Mouse (Mus musculus) Muller cell, postnatal 12 days (primary cell): ENCODE measurements around the gene Nek8.

Source experiments
- DNase-seq: peaks from one replicate; pipeline ENCODE4 v3.0.0-alpha.2; 2015; ENCODE audit errors: inconsistent ontology term

The Nek8 gene

GRCm38 (mm10) chr11:78183884-78184514 is 7.5 kb upstream of the Nek8 start:
- no peak for DNase-seq

GRCm38 (mm10) chr11:78182961-78183844 is 6.7 kb upstream of the Nek8 start, which contains the start of gene Rpl23a:
TSS of gene Rpl23a (minus strand) at chr11:78183584.
- peak; percentile 90 for DNase-seq

DNA sequence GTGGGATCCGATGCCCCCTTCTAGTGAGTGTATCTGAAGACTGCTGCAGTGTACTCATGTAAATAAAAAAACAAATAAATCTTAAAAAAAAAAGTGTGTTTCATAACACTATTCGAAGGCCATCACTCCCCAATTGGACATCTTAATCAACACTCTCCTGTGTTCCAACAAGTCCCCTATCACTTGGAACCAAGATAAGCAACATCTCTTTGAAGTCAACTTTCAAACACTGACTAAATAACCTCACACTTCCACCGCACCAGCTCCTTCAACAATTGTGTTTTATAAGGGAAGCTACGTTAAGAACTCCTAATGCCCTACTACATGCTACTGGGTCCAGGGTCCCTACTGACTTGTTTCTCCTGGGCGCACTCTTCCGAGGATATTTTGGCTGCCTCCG is 6.0 kb upstream of the Nek8 start:
- DNase-seq, result no peak

- DNase-seq, result no peak
These were observed 5.4 kb upstream of the Nek8 start for GRCm38 (mm10) chr11:78181830-78182357.

- no peak for DNase-seq
These were observed 3.7 kb upstream of the Nek8 start for GRCm38 (mm10) chr11:78180081-78180761.

DNA sequence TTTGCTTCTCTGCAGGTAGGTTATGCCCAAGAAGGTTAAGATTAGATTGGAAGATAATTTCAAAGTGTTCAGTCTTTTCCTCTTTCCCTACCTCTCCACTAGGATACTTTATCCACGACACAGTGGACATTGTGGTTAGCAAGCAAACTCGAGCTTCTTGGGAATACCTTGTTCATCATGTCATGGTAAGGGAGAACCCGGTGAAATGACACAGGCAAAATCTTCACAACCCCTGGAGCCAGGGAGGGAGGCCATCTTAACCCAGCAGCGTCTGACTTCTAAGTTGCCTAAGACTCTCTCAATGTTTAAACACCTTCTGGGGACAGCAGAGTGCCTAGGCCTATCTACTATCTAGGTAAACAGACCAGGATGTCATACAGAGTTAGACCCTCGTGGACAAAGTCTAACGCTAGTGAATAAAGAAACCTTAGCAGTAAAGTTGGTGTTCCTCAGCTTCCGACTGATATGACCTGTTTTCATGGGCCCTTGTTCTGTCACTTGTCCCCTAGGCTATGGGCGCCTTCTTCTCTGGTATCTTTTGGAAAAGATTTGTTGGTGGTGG is 3.0 kb upstream of the Nek8 start:
- no peak for DNase-seq

- peak; percentile 73 for DNase-seq
These were observed 2.5 kb upstream of the Nek8 start for GRCm38 (mm10) chr11:78178859-78179437.

- DNase-seq, result peak; percentile 97
These were observed 1.7 kb upstream of the Nek8 start for GRCm38 (mm10) chr11:78177903-78178858.

DNA sequence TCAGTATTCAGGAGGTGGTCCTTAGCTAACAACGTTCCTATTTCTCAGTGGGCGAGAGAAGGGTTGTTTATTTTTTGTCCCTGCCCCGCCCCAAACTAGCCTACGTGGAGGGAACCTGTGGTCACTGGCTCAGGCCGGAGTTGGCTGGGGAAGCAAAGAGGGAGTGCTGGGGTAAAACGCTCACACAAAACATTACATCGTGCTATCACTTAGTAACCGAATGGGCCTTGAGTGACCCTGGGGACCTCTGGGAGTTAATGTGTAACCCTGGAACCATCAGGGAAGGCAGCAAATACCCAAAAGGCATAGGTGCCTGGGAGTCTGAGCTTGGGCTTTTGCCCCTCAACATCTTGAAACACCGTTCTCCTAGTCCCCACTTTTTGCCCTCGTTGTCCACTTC is 962 bp upstream of the Nek8 start:
- peak; percentile 70 for DNase-seq

DNA sequence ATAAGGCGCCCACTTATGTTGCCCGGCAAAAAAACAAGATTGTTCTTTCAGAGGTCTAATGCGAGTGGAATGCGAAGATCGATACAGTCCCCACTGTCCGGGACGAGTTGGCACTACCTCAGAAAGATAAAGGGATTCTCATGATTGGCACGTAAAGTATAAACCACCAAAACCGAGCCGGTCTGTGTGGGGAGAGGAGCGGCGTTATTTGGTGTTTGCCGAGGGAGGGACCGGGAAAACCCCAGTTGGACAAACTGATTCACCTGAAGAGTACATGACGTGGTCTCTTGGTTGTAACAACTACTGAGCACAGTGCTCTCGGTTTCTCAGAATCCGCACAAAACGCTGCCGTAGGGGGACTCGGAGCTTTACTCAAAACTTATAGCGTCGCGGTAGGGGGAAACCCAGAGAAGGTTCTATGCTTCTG is 443 bp upstream of the Nek8 start:
- DNase-seq, result no peak

GRCm38 (mm10) chr11:78175771-78176401 is 589 bp downstream of the Nek8 start:
- no peak for DNase-seq

GRCm38 (mm10) chr11:78174506-78174905 is 2.0 kb downstream of the Nek8 start:
- DNase-seq, result no peak

DNA sequence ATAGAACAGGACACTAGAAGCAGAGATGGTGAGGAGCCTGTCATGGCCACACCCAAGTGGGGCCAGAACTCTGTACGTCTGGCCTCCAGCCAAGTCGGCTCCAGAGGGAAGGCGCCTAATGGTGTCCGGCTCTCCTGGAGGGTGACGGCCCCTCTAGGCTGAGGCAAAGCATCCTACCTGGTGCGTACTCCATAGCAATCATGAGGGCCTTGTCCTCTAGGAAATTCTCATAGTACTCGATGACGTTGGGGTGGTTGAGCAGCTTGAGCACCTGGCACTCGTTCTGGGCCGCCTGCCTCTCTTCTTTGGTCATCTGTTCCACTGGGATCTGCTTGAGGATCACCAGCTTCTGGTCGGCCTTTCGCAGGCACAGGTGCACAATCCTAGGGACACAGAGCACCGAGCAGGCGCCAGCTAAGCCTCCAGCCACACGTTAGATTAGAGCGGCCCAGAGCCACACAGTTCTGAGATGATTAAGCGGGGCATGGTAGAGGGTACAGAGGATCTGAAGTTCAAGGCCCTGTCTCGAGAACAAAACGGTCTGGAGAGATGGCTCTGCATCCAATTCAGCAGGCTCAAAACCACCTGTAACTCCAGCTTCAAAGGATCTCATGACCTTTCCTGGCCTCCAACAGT is 3.6 kb downstream of the Nek8 start:
- DNase-seq, result no peak

- peak; percentile 20 for DNase-seq
These were observed 4.3 kb downstream of the Nek8 start for GRCm38 (mm10) chr11:78172034-78172747.

- no peak for DNase-seq
These were observed 5.1 kb downstream of the Nek8 start for GRCm38 (mm10) chr11:78171328-78171727.

GRCm38 (mm10) chr11:78170306-78170705 is 6.2 kb downstream of the Nek8 start:
- DNase-seq, result no peak

GRCm38 (mm10) chr11:78168541-78169468 is 7.7 kb downstream of the Nek8 start:
- no peak for DNase-seq
